Mouse (Mus musculus) olfactory bulb, adult 2 months (tissue): ENCODE results near the gene Mapk6.

ENCODE experiments used
- CTCF ChIP-seq: fragments of 200-500 bp; IDR thresholded peaks from 2 replicates; pipeline ENCODE4 v1.5.1; 2012; ENCODE audit warnings: low read depth, mild to moderate bottlenecking, low read length, moderate library complexity; ENCODE audit not compliant: insufficient read depth
- POLR2A ChIP-seq: fragments of 200-500 bp; IDR thresholded peaks from 2 replicates; pipeline ENCODE4 v1.6.1; 2012; ENCODE audit warnings: mild to moderate bottlenecking, low read depth, low read length, moderate library complexity; ENCODE audit not compliant: insufficient read depth

GRCm38 (mm10) chr9:75328047-75328446, 81.8 kb downstream of the Mapk6 start:
- TF ChIP-seq CTCF, result no peak
- no peak for TF ChIP-seq POLR2A
